8 mouse cellular contexts compared by ENCODE assay signal in genomic region chr7:3411160-3411941, GRCm38 (mm10). TPM values are rescaled to one million over a fixed set of nuclear protein-coding genes. Genes with fewer than 3 reads are reported as not detected.
DNase-seq lines count a peak whose midpoint lies in the region; ATAC-seq lines count a peak whose summit lies in the region.

No protein-coding gene starts in this region.

- H3K9ac ChIP-seq in hindbrain, embryonic 11.5 days (ENCODE audit: low read depth, low read length) = 0 out of 2 replicates have a peak overlapping the region, but pooled peaks have one; percentile 23
- H3K9ac ChIP-seq in limb, embryonic 13.5 days = peak overlapping the region; percentile 48; the same call in 1 of the 2 replicates

- H3K4me3 ChIP-seq in hindbrain, embryonic 11.5 days (ENCODE audit: low read depth, low read length) = peak overlapping the region; percentile 42
- H3K4me3 ChIP-seq in limb, embryonic 13.5 days = peak overlapping the region; percentile 43

- peak overlapping the region; percentile 75 for H3K4me2 ChIP-seq in hindbrain, embryonic 11.5 days (replicated peaks; ENCODE audit: low read depth, low read length)
- peak overlapping the region; percentile 75 for H3K4me2 ChIP-seq in limb, embryonic 13.5 days (replicated peaks)

- H3K27ac ChIP-seq in hindbrain, embryonic 11.5 days (ENCODE audit: low read depth, low read length) = no peak overlapping the region
- H3K27ac ChIP-seq in limb, embryonic 13.5 days = no peak overlapping the region

- H3K36me3 ChIP-seq in hindbrain, embryonic 11.5 days (ENCODE audit: control insufficient read depth, insufficient read depth, low read length) = no peaks in the 10 kb centered on the region
- H3K36me3 ChIP-seq in limb, embryonic 13.5 days = no peaks in the 10 kb centered on the region

- 0 out of 2 replicates have a peak, but pooled peaks cover 4% of the 10 kb centered on the region for H3K4me1 ChIP-seq in hindbrain, embryonic 11.5 days (replicated peaks; ENCODE audit: control insufficient read depth, insufficient read depth, low read length)
- H3K4me1 ChIP-seq in limb, embryonic 13.5 days = peaks cover 10% of the 10 kb centered on the region

- peaks cover 40% of the 10 kb centered on the region for H3K27me3 ChIP-seq in hindbrain, embryonic 11.5 days (ENCODE audit: control insufficient read depth, insufficient read depth, low read length)
- peaks cover 51% of the 10 kb centered on the region for H3K27me3 ChIP-seq in limb, embryonic 13.5 days

- intact Hi-C loops in gastrocnemius, postnatal 36 days (cut with DNase I) = loop anchor here (5.0 kb wide), 1 partner anchor 41 kb away; no protein-coding TSS in a partner anchor

- under 1% methylated on average over 33 of the region's 33 CpGs for WGBS in hindbrain, embryonic 11.5 days
- WGBS in limb, embryonic 13.5 days = under 1% methylated on average over 33 of the region's 33 CpGs

- no peak for DNase-seq in frontal cortex, postnatal 25 days (ENCODE audit: low spot score in 2 of 2)
- DNase-seq in MEL-GATA-1-ER (ENCODE audit: extremely low read depth, low read depth) = peak; percentile 99
- peak; percentile 84 for DNase-seq in hindbrain, embryonic 11.5 days (ENCODE audit: low spot score)
- peak; percentile 20 for DNase-seq in naive thymus-derived CD4-positive, alpha-beta T cell, adult 2 months (ENCODE audit: low read depth)
- DNase-seq in gastrocnemius, postnatal 36 days = no peak

- peak; percentile 87 for ATAC-seq in frontal cortex, adult (ENCODE audit: low TSS enrichment)
- ATAC-seq in common myeloid progenitor, adult 5-6 weeks (replicated peaks; ENCODE audit: low read depth, poor library complexity, severe bottlenecking) = peak; percentile 43
- ATAC-seq in hindbrain, embryonic 11.5 days (ENCODE audit: low FRiP score) = peak; percentile 94
- ATAC-seq in limb, embryonic 13.5 days (ENCODE audit: low FRiP score, low read depth) = peak; percentile 88

- no peaks in the 10 kb centered on the region for H3K9me3 ChIP-seq in hindbrain, embryonic 11.5 days (ENCODE audit: control insufficient read depth, low read length)
- no peaks in the 10 kb centered on the region for H3K9me3 ChIP-seq in limb, embryonic 13.5 days

RNA-seq across cellular contexts. Expression of gene Cacng6, which starts 12.6 kb away (rescaled TPM):
- not detected in 2 replicates for total RNA-seq in common myeloid progenitor, adult 5-6 weeks (2017)
- polyA plus RNA-seq in hindbrain, embryonic 11.5 days (2014; fragmentation: Nextera tagmentation; extraction: Ambion mirVana) = 0.08 and 0.45 TPM in 2 replicates
- 6.8 and 7.4 TPM in 2 replicates for polyA plus RNA-seq in limb, embryonic 13.5 days (2015; fragmentation: Nextera tagmentation; extraction: Ambion mirVana)
- 100 to 1,000 TPM in 1 of 2 experiments, 10 to 100 TPM in 1; 96.8 to 101 TPM for total RNA-seq in gastrocnemius, postnatal 36 days (2021)

RNA-seq across cellular contexts. Expression of gene Cacng8, which starts 20.9 kb away (rescaled TPM):
- not detected in 2 replicates for total RNA-seq in common myeloid progenitor, adult 5-6 weeks (2017)
- polyA plus RNA-seq in hindbrain, embryonic 11.5 days (2014; fragmentation: Nextera tagmentation; extraction: Ambion mirVana) = 5.1 and 7.0 TPM in 2 replicates
- polyA plus RNA-seq in limb, embryonic 13.5 days (2015; fragmentation: Nextera tagmentation; extraction: Ambion mirVana) = 6.5 and 6.8 TPM in 2 replicates
- total RNA-seq in gastrocnemius, postnatal 36 days (2021) = not detected

Comparison
In these comparisons a context has a peak if more than half of its experiments do, and no peak if none do; other contexts are left out.
1. ATAC-seq: peak in every context shown above with its lines; median percentile 94 in hindbrain, embryonic 11.5 days; 88 in limb, embryonic 13.5 days; 87 in frontal cortex, adult; 43 in common myeloid progenitor, adult 5-6 weeks.
2. DNase-seq: peak in MEL-GATA-1-ER (single experiment), hindbrain, embryonic 11.5 days (single experiment) and naive thymus-derived CD4-positive, alpha-beta T cell, adult 2 months (single experiment); none in frontal cortex, postnatal 25 days (0 of 2) and gastrocnemius, postnatal 36 days (0 of 2).
3. RNA of gene Cacng6, which starts 12.6 kb away (total RNA-seq): 96.8 to 101 TPM in gastrocnemius, postnatal 36 days; not detected in common myeloid progenitor, adult 5-6 weeks; every median in the first group is over 10 times any median in the second.